Mouse (Mus musculus): ENCODE measurements around the gene Slc50a1.

The Slc50a1 gene

GRCm38 (mm10) chr3:89295685-89296230 lies 25.4 kb upstream of the Slc50a1 start:
- no peak for DNase-seq (ENCODE audit: low spot score in 2 of 2)

DNA sequence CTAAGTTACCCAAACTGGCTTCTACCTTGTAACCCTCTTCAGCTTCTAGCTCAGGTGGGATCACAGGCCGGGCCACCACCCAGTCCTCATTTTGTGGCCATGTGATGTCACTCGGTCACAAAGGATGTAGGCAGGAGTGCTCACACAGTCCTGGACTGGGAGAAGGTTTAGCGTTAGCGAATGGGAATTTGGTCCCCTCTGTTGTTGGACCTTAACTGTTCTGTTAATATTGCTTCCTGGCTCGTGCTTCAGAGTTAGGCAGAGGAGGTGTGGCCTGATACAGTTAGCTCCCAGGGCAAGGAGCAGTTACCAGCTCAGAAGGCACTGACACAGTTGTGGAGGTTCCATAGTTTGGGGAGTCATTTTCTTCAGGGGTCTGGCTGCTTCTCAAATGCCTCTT lies 23.8 kb upstream of the Slc50a1 start:
- DNase-seq (ENCODE audit: low spot score in 2 of 2) = no peak

DNA sequence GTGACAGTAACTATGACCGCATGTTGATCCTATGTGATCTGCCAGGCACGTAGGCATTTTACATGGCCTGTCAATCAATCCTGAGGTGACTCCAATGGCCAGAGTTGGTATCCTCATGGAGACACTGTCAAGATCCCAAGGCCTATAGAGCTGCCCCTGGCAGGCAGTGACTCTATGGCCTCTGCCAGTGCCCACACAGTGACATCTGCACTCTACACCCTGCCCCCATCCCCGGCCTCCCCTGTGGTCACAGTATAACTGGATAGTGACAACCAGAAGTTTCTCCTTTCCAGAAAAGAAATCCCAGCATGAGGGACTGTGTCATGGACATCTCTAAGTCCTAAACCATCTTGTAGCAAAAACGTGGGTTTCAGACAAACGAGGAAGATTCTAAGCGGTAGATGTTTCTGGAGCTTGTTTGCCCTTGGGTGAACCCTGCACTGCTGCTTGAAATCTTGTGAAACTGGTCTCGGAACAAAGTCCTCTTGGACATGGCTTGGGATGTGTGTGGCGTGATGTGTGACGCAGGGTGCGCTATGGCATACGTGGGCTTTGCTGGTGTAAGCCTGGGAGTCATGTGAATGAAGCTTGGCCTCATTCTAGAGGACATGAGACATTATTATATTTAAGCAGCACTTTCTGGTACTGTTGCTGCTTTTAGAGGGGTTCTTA lies 23.0 kb upstream of the Slc50a1 start:
- no peak for DNase-seq (ENCODE audit: low spot score in 2 of 2)

DNA sequence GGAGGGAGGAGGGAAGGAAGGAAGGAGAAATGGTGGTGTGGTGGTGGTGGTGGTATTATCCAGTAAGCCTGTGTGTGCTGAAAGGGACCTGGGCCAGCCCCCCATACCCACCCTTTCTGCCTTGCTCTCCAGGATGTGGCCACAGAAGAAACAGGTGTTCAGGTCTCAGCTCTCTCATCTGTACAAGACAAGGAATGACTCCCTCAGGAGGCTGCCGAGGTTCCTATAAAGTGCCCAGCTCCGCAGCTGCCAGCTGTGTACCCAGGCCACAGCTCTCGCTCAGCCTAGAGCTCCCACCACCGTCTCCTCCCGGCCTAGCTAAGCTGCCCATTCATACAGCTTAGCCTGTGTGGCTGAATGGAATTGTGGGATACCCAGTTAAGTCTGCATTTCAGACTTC lies 21.9 kb upstream of the Slc50a1 start:
- no peak for DNase-seq (ENCODE audit: low spot score in 2 of 2)

- no peak for DNase-seq (ENCODE audit: low spot score in 2 of 2)
Observed at GRCm38 (mm10) chr3:89291874-89292273, 21.5 kb upstream of the Slc50a1 start.

- no peak for DNase-seq (ENCODE audit: low spot score in 2 of 2)
Observed at GRCm38 (mm10) chr3:89288503-89288928, 18.1 kb upstream of the Slc50a1 start.

DNA sequence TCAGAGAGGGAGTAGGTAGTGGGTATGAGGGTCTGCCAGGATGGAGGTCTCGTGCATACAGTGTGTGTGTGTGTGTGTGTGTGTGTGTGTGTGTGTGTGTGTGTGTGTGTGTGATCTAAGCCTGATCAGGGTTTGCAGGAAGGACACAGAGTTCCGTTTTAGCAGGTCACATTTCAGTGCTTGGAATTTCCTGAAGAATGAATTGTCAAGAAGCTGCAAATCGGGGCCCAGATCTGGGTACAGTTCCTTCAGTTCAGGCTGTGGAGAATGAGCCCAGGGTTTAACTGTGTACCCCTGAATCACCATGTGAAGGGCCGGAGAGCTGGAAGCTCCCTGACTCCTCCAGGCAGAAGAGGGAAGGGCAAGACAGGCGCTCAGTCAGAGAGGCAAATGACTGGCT lies 16.9 kb upstream of the Slc50a1 start:
- DNase-seq (ENCODE audit: low spot score in 2 of 2) = no peak

- no peak for DNase-seq (ENCODE audit: low spot score in 2 of 2)
Observed at GRCm38 (mm10) chr3:89285526-89285925, 15.2 kb upstream of the Slc50a1 start.

GRCm38 (mm10) chr3:89284261-89284660 lies 13.9 kb upstream of the Slc50a1 start:
- no peak for DNase-seq (ENCODE audit: low spot score in 2 of 2)

DNA sequence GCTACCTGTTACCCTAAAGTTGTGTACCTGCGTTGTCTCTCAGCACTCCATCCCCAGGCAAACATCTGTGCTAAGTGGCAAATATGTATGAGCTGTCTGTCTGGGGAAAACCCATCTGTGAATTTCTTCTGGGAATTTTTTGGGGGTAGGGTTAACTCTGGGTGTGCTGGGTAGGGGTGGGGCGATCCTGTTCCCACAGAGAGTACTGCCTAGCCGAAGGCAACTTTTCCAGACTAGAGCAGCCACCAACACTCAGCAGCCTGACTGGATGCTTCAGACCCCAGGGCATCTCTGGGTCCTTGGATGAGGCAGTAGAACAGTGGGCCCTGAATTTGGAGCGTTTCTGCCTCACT lies 11.9 kb upstream of the Slc50a1 start:
- DNase-seq (ENCODE audit: low spot score in 2 of 2) = no peak

GRCm38 (mm10) chr3:89281579-89282290 lies 11.4 kb upstream of the Slc50a1 start:
- DNase-seq (ENCODE audit: low spot score in 2 of 2) = peak in 1 of 2 experiments; percentile 79

DNA sequence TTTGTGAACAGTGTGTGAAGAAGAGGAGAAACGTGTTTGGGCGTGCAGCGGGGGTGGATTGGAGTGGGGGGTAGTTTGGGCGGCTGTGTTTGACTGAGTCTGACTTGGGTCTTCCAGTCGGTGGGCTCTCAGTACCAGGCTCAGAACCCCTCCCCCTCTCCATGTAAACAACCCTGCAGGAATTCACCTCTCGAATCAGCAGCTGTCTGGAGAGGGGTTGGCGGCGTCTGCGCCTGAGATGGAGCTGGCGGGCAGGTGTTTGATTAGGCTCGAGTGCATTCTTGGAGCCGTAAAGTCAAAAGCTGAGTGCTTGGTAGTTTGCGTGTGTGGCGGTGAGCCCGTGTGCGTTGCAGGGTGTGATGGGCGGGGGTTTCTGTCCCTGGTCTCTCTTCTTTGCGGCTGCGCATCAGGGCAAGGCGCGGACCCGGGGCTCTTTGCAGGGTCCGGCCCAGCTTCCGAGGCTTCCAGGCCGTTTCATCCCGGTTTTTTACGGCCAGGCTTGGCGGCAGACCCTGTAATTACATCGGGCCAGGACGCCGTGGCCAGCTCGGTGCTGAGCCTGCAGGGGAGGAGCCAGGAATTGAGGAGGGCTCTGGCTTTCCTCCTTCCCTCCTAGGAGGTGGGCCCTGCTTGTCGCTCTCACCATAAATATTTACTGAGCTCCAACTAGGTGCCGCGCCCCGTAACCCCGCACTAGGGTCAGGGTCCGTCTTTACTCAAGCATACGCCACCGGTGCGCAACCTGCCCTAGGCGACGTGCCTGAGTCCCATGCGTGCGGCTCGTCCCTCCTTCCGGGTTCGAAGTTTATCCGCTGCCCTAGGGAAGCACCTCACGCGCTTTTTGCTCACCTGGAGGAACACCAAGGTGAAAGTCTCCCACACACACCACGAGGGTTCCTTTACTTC lies 10.5 kb upstream of the Slc50a1 start, which contains the start of gene Efna1:
TSS of gene Efna1 (minus strand) at position 537 of the 906 bp plus-strand sequence.
- peak in 1 of 2 experiments; percentile 28 for DNase-seq (ENCODE audit: low spot score in 2 of 2)

- DNase-seq (ENCODE audit: low spot score in 2 of 2) = no peak
Observed at GRCm38 (mm10) chr3:89280050-89280605, 9.8 kb upstream of the Slc50a1 start.

GRCm38 (mm10) chr3:89279153-89279890 lies 9.0 kb upstream of the Slc50a1 start:
- peak in 1 of 2 experiments; percentile 60 for DNase-seq (ENCODE audit: low spot score in 2 of 2)

GRCm38 (mm10) chr3:89278643-89279042 lies 8.3 kb upstream of the Slc50a1 start:
- no peak for DNase-seq (ENCODE audit: low spot score in 2 of 2)

DNA sequence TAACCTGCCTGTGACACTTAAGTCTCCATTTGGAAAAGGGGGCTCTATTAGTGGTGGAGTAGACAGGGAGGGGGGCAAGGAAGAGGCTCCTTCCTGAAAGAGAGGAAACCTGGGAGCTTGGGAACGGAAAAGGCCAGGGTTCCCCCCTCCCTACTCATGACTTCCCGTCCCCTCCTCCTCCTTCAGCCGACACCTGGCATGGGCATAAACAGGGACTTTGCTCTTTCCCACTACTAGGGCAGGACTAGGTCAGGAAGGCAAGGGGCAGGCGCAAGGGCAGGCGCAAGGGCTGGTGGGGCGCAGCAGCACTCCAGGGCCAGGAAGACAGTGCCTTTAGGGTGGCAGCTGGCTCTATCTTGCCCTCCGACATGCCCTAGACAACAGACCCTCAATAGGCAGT lies 7.7 kb upstream of the Slc50a1 start:
- no peak for DNase-seq (ENCODE audit: low spot score in 2 of 2)

DNA sequence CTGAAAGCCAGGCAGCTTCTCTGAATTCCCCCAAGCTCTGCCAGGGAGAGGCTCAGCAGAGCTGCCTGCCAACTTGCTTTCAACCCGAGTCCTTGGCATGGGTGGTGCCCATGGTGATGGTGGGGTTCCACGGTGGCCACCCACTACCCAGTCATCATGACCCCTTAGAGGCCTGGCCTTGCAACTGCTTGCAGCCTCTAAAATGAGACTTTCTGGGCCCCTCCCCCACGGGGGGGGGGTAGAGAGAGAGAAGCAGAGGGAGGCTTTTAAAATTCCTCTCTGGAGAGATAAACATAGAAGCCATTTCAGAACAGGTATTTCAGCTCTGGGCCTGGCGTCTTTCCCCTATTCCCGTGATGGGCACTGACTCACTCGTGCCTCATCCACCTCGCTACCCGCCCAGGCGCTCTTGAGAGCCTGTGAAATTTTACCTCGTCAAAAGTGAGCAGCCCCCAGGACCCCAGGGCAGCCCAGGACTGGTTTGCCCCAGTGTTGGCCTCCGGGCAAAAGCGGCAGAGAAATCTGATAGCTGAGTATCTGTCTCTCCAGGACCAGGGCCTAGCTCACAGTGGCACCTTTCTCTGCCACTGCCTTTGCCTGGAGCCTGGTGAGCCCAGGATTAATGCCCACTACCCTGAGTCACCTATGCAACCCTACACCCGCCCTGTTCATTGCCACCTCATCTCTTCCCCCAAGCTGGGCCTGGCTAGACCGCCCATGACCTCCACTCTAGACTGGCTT lies 7.1 kb upstream of the Slc50a1 start:
- no peak for DNase-seq (ENCODE audit: low spot score in 2 of 2)

- DNase-seq (ENCODE audit: low spot score in 2 of 2) = no peak
Observed at GRCm38 (mm10) chr3:89276061-89276460, 5.7 kb upstream of the Slc50a1 start.

GRCm38 (mm10) chr3:89271760-89272159 lies 1.4 kb upstream of the Slc50a1 start:
- DNase-seq (ENCODE audit: low spot score in 2 of 2) = no peak

DNA sequence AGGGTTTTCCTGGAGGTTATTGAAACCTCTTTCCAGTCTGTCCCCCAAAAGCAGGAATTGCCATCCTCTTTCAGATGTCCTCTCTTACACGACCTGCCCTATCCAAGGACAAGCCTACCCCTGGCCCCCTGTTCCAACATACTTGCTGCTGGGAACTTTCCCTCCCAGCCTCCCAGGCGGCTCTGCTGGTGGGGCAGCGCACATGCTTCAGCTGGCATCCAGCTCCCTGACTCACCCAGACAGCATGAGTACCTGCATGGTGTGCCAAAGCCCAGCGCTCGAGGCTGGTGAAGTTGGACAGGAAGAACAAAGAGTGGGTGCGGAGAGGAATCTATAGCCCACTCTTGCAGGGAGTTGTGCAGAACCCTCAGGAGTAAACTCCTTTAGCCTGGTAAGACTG lies 521 bp upstream of the Slc50a1 start:
- DNase-seq (ENCODE audit: low spot score in 2 of 2) = peak in 1 of 2 experiments; percentile 31
